Mouse (Mus musculus): ENCODE measurements at regions not wholly inside any gene's neighbourhood (a gene's known extent, or its start where the extent isn't known, plus 50 kb on each side); places are given as distances from the start of the nearest gene placed in this dataset.

DNA sequence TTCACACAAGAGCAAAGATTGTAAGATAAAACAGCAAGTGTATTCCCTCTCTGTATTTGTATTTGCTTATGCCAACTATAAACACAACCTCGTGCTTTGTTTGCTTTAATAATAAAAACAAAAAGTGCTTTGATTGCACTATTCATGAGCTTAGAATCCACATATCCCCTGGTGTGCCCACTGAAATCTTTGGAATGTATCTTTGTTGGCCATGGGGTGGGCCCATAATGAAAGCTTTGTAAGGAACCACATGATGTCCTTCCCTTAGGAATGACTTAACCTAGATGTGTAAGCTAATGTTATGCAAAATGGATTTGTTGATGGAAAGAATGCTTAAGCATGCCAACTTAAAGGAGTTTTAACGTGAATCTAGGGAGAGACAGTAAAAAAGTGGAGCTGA, 321.8 kb downstream of the Kcna4 start:
- no peak for TF ChIP-seq EP300 (IDR thresholded peaks at IDR 0.05)
- no peak for TF ChIP-seq CTCF (IDR thresholded peaks at IDR 0.05)

All from lung, postnatal 0 days (tissue).